Mouse (Mus musculus) erythroblast, embryonic 14.5 days (primary cell): ENCODE data around the gene Eral1.

Experiments used
- GATA1 ChIP-seq: IDR thresholded peaks from 2 replicates; pipeline ENCODE4 v1.6.1; 2012; ENCODE audit warnings: low read length, inconsistent platforms, mixed read lengths
- TAL1 ChIP-seq: IDR thresholded peaks from 3 replicates; pipeline ENCODE4 v1.6.1; 2012; ENCODE audit warnings: low read length, inconsistent platforms, mixed read lengths

DNA sequence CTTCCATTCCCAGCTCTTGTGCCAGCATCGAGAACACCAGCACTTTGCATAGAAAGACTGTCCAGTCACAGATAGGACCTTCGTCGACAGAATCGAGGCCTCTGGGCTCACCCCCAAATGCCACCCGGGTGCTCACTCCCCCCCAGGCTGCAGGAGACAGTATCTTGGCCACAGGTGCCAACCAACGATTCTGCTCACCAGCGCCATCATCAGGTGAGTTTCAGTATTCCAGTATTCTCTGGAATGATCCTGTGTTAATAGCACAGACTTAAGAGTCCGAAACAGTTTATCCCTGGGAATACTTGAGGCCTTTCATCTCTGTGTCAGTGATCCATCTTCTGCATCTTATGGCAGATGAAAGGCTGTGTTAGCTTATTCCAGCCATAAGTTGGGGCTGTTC is 56.6 kb downstream of the Eral1 start:
- TF ChIP-seq GATA1 (no peak), TAL1 (no peak)
